Mouse (Mus musculus): ENCODE measurements around the gene Neb.
"Not testable (repeated sequence)": the region's sequence is repeated elsewhere in the genome, so short reads cannot be mapped to it uniquely, and the experiment has no call there.

Neb gene

GRCm38 (mm10) chr2:52179678-52180077 is 198.6 kb downstream of the Neb start:
- DNase-seq (ENCODE audit: low read depth, low spot score) = no peak

GRCm38 (mm10) chr2:52177726-52178125 is 200.5 kb downstream of the Neb start:
- no peak for DNase-seq (ENCODE audit: low read depth, low spot score)

DNA sequence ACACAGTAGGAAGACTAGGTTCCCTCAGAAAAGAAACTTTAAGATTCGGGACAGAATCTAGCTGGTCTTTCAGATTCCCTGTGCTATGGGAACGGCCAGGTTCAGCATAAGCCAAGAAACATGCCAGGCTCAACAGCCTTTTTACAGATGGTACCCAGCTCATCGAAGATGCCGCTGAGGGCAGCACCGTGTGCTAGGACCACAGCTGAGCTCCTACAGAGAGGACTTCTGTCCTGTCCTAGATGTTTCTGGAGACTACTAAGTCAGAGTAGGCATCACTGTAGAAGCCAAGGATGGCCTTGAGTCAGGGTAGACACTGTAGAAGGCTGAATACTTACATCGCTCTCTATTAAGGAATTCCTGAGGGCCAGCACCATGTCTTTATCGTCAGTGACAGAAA is 201.1 kb downstream of the Neb start:
- no peak for DNase-seq (ENCODE audit: low read depth, low spot score)

GRCm38 (mm10) chr2:52176537-52176936 is 201.7 kb downstream of the Neb start:
- no peak for DNase-seq (ENCODE audit: low read depth, low spot score)

GRCm38 (mm10) chr2:52174951-52175350 is 203.3 kb downstream of the Neb start:
- no peak for DNase-seq (ENCODE audit: low read depth, low spot score)

DNA sequence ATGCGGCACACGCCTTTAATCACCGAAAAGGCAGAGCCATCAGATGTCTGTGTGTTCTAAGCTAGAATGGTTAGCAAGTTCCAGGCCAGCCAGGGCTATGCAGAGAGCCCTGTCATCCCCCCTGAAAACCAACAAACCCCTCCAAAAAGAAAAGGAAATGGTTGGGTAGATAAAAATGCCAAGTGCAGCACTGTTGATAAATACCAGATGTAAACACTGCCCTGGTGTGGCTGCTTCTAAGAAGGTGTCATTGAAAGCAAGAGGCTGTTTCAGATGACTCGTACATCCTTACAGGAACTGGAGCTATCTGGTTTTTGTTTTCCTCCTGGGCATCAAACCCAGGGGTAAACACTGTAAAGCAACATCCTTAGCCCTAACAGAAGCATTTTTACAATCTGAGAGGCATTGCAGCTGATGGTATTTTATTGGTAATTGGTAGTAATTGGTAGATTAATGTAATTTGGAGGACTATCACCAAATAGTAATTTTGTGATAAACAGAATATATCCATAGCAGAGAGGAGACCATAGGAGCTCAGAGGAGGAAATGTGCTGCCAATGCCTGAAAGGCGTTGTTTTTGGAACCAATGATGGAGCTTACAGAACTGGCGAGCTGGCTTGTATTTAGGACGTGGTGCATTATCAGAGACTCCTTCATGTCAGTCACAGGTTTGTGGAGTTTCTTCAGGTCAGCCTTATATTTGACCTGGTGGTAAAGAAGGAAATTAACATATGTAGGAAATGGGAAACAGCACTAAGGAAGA is 208.8 kb downstream of the Neb start:
- DNase-seq (ENCODE audit: low read depth, low spot score) = no peak

DNA sequence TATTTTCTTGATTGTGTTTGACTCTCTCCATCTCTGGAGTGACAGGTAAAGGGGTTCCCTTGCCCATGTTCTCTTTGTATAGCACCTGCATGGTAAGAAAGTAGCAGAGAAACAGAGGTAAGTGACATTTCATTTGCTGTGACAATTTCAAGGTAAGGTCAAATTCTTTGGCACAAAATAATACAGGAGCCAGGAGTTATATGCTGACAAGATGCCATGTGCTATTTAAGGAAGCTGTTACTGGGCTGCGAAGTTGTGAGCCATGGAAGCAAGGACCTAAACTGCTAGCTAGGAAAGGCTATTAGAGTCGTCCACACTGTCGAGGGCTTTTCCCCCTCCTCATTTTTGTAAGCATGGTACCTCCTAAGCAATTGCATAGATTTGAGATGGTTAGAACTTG is 225.2 kb downstream of the Neb start:
- no peak for DNase-seq (ENCODE audit: low read depth, low spot score)

GRCm38 (mm10) chr2:52133351-52133750 is 244.9 kb downstream of the Neb start:
- no peak for DNase-seq (ENCODE audit: low read depth, low spot score)

DNA sequence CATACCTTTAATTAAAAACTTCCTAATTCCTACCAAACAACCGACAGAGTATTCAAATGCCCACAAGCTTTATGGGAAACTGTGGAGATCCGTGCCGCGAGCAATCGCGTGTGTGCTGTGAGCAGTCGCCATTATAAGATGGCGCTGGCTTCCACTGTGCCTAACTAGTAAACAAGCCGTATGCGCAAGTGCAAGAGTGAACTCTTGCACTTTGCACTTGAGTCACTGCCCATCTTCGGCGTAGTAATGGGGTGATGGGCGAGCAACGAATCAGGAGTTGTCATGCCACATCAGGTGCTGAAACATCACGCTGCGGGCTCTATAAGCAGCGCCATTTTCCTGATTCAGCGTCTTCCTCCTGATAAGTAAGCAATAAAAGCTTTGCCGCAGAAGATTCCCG is 246.9 kb downstream of the Neb start:
- DNase-seq (ENCODE audit: low read depth, low spot score) = not testable (repeated sequence)

DNA sequence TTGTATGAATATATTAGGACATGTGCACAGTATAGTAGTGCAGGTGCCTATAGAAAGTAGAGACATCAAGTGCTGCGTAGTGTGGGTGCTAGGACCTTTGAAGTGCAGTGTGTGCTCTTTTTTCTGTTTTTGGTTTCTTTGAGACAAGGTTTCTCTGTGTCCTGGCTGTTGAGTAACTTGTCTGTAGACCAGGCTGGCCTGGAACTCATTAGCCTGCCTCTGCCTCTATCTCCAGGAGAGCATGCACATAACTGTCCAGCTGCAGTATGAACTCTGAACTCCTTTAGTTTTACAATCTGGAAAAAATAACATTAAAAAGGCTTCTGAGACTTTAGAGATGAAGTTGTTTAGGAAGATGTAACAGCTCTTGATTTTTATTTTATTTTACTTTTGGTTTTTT is 264.2 kb downstream of the Neb start:
- no peak for DNase-seq (ENCODE audit: low read depth, low spot score)

Data from retina, adult 2 months (tissue).